Mouse (Mus musculus) cerebellum, adult 2 months (tissue): ENCODE measurements around the gene Ntm.

Source experiments
- CTCF ChIP-seq: fragments of 200-500 bp; IDR thresholded peaks from 2 replicates; pipeline ENCODE4 v1.5.1; 2011; ENCODE audit warnings: low read depth, mild to moderate bottlenecking, control low read depth, low read length, moderate library complexity, borderline replicate concordance; ENCODE audit not compliant: insufficient read depth
- POLR2A ChIP-seq: fragments of 200-500 bp; IDR thresholded peaks from 2 replicates; pipeline ENCODE4 v1.6.1; 2011; ENCODE audit warnings: low read length, control low read depth, borderline replicate concordance; ENCODE audit not compliant: insufficient read depth

- no peak for TF ChIP-seq CTCF
- no peak for TF ChIP-seq POLR2A
These were observed 103.5 kb downstream of the Ntm start for GRCm38 (mm10) chr9:29859256-29860048.
